Mouse (Mus musculus): ENCODE measurements around the gene Zfp358. TPM values are rescaled to one million over a fixed set of nuclear protein-coding genes. Genes with fewer than 3 reads are reported as not detected.

The Zfp358 gene
- polyA plus RNA-seq, 2 experiments = 27.5 to 76.7 TPM

DNA sequence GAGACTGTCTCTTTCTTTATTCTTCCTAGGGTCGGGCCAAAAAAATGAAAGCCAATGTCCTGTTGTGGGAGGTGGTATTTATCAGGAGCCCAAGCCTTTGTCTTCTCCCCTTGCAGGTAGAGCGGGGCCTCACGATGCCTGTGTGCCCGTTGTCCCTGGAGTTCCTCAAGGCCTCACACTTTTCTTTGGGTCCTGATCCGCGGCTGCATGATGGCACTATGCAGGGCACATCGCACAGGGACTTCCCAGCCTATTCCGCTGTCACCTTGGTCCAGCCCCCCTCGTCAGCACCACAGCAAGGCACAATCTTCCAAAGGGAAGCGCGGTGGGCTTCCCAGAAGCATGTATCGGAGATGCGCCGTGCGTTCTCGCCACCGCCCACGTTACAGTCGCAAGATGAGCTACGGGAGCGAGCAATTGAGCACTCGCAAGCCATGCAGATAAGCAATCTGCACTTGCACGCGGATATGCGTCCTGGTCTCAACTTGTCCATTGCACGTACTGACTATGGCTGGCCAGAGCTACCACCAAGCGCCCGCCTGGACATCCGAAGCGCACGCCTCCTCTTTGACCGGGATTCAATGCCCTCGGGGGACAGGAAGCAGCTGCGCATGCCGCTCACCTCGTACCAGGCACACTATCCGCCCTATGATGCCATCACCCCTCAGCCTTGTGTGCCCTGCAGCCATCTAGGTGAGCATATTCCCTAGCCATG, 17.1 kb upstream of the Zfp358 start:
- H3K4me1 ChIP-seq (ENCODE audit: control insufficient read depth, insufficient read depth, low read length) = no peaks in the 10 kb centered on the region
- WGBS = 28% methylated on average over 37 of the region's 37 CpGs
- peak overlapping the region; percentile 34; the same call in 1 of the 2 replicates for H3K9ac ChIP-seq (ENCODE audit: low read depth, low read length, severe bottlenecking)
- no peak for ATAC-seq (ENCODE audit: low FRiP score, low read depth)
- 0 out of 2 replicates have a peak, but pooled peaks cover 4% of the 10 kb centered on the region for H3K27me3 ChIP-seq (ENCODE audit: control insufficient read depth, insufficient read depth, low read length)
- no peak for DNase-seq (ENCODE audit: low spot score)
- peak overlapping the region; percentile 45 for H3K4me2 ChIP-seq (replicated peaks; ENCODE audit: low read depth, low read length, severe bottlenecking)
- H3K36me3 ChIP-seq (ENCODE audit: control insufficient read depth, insufficient read depth, low read length) = no peaks in the 10 kb centered on the region
- no peak overlapping the region for H3K27ac ChIP-seq (replicated peaks; ENCODE audit: low read depth, low read length)
- H3K9me3 ChIP-seq (ENCODE audit: control insufficient read depth, low read length) = no peaks in the 10 kb centered on the region
- TF ChIP-seq POLR2A (IDR thresholded peaks at IDR 0.05; ENCODE audit: borderline replicate concordance, extremely low read depth, insufficient read depth, insufficient read length) = no peak
- H3K4me3 ChIP-seq (replicated peaks; ENCODE audit: low read length) = peak overlapping the region; percentile 23

DNA sequence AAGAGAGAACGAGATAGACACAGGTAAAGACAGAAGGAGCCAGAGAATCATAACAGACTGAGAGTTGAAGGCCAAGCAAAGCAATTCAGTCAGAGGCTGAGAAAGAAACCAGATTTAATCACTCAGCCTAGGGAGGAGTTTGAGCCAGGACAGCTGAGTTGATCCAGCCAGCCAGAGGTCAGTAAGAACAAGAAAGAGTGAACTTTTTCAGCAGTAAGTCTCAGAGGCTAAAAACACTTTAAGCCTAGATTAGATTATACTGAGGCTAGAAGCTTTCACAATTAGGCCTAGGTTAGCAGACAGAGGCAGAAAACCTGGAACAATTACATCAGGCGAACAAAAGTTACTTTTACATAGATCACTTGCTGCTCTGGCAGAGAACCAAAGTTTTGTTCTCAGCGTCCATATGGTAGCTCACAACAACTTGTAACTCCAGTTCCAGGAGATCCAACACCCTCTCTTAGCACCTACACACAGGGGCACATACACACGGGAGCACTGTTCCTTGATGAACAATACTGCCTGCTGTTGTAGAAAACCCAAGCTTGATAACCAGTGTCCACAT, 12.6 kb upstream of the Zfp358 start:
- H3K4me3 ChIP-seq (replicated peaks; ENCODE audit: low read length) = no peak overlapping the region
- H3K9me3 ChIP-seq (ENCODE audit: control insufficient read depth, low read length) = no peaks in the 10 kb centered on the region
- no peak overlapping the region for H3K27ac ChIP-seq (replicated peaks; ENCODE audit: low read depth, low read length)
- 0 out of 2 replicates have a peak, but pooled peaks cover 4% of the 10 kb centered on the region for H3K27me3 ChIP-seq (ENCODE audit: control insufficient read depth, insufficient read depth, low read length)
- no peaks in the 10 kb centered on the region for H3K4me1 ChIP-seq (ENCODE audit: control insufficient read depth, insufficient read depth, low read length)
- no peak for TF ChIP-seq POLR2A (IDR thresholded peaks at IDR 0.05; ENCODE audit: borderline replicate concordance, extremely low read depth, insufficient read depth, insufficient read length)
- DNase-seq (ENCODE audit: low spot score) (no peak), ATAC-seq (ENCODE audit: low FRiP score, low read depth) (no peak)
- H3K4me2 ChIP-seq (replicated peaks; ENCODE audit: low read depth, low read length, severe bottlenecking) = no peak overlapping the region
- WGBS = 77% methylated on average over 4 of the region's 4 CpGs
- H3K36me3 ChIP-seq (ENCODE audit: control insufficient read depth, insufficient read depth, low read length) = no peaks in the 10 kb centered on the region
- no peak overlapping the region for H3K9ac ChIP-seq (ENCODE audit: low read depth, low read length, severe bottlenecking)

DNA sequence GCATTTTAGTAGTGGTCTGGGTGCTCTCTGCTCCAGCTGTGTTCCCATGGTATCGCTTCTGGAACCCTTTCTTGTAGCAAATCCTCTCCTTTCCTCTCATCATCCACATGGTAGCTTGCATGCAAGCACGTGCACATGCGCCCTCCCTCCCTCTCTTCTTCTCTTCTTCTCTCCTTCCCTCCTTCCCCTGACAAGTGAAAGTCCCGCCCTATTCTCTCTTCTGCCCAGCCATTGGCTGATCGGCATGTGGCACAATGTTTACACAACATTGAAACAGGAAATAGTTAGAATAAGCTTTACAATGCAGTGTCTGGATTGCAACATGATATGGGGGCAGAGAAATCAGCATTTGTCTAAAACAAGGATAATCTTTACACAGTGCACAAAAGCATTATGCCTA, 11.3 kb upstream of the Zfp358 start:
- DNase-seq (ENCODE audit: low spot score) = no peak
- H3K4me2 ChIP-seq (replicated peaks; ENCODE audit: low read depth, low read length, severe bottlenecking) = no peak overlapping the region
- TF ChIP-seq POLR2A (IDR thresholded peaks at IDR 0.05; ENCODE audit: borderline replicate concordance, extremely low read depth, insufficient read depth, insufficient read length) = no peak
- H3K27ac ChIP-seq (replicated peaks; ENCODE audit: low read depth, low read length) = no peak overlapping the region
- H3K27me3 ChIP-seq (ENCODE audit: control insufficient read depth, insufficient read depth, low read length) = no peaks in the 10 kb centered on the region
- 60% methylated on average over 5 of the region's 5 CpGs for WGBS
- H3K9me3 ChIP-seq (ENCODE audit: control insufficient read depth, low read length) = no peaks in the 10 kb centered on the region
- no peak for ATAC-seq (ENCODE audit: low FRiP score, low read depth)
- H3K4me1 ChIP-seq (ENCODE audit: control insufficient read depth, insufficient read depth, low read length) = no peaks in the 10 kb centered on the region
- H3K36me3 ChIP-seq (ENCODE audit: control insufficient read depth, insufficient read depth, low read length) = no peaks in the 10 kb centered on the region
- H3K9ac ChIP-seq (ENCODE audit: low read depth, low read length, severe bottlenecking) = no peak overlapping the region
- no peak overlapping the region for H3K4me3 ChIP-seq (replicated peaks; ENCODE audit: low read length)

DNA sequence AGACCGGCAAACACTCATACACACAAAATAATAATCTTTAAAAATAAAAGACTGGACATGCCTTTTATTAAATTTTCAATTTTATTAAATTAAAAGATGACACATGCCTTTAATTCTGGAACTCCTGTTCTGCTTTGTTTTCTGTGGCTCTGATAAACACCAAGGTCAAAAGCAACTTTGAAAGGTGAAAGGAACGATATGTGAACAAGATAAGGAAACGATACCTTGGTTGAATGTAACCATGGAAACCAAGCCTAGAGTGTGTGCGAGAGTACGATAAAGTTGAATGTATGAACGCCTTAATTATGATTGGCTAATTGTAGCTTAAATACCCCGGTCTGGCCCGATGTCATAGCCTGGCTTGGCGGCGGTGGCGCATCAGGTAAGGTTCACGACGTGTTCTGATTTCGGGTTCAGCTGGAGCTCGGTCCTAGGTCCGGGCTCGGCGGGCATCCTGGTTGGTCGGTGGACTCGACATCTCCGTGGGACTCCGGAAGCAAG, 10.6 kb upstream of the Zfp358 start:
- Histone ChIP-seq H3K4me2 (replicated peaks; ENCODE audit: low read depth, low read length, severe bottlenecking) (no peak overlapping the region), H3K4me1 (ENCODE audit: control insufficient read depth, insufficient read depth, low read length) (no peaks in the 10 kb centered on the region), H3K4me3 (replicated peaks; ENCODE audit: low read length) (no peak overlapping the region), H3K27ac (replicated peaks; ENCODE audit: low read depth, low read length) (no peak overlapping the region), H3K27me3 (ENCODE audit: control insufficient read depth, insufficient read depth, low read length) (no peaks in the 10 kb centered on the region), H3K9me3 (ENCODE audit: control insufficient read depth, low read length) (no peaks in the 10 kb centered on the region), H3K9ac (ENCODE audit: low read depth, low read length, severe bottlenecking) (no peak overlapping the region), H3K36me3 (ENCODE audit: control insufficient read depth, insufficient read depth, low read length) (no peaks in the 10 kb centered on the region)
- ATAC-seq (ENCODE audit: low FRiP score, low read depth) (no peak), DNase-seq (ENCODE audit: low spot score) (no peak)
- WGBS = 87% methylated on average over 22 of the region's 22 CpGs
- no peak for TF ChIP-seq POLR2A (IDR thresholded peaks at IDR 0.05; ENCODE audit: borderline replicate concordance, extremely low read depth, insufficient read depth, insufficient read length)

DNA sequence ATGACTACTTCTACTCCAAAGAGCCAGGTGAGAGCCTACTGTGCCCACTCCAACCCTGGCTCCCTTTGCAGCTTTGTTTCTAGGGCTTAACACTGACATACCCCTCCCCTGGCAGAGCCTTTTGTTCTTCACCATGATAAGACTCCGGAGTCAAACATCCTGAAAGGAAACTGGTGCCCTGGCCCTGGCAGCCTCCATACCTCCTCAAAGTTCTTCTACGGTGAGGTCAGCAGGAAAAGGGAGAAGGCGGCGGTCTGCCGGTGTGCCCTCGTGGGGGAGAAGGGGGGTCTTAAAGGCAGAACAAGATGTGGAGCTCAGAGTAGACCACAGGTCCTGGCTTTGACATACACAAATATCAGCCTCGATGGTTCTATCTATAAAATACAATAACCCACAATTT, 9.4 kb upstream of the Zfp358 start:
- no peaks in the 10 kb centered on the region for H3K9me3 ChIP-seq (ENCODE audit: control insufficient read depth, low read length)
- WGBS = 86% methylated on average over 7 of the region's 7 CpGs
- H3K9ac ChIP-seq (ENCODE audit: low read depth, low read length, severe bottlenecking) = no peak overlapping the region
- H3K4me3 ChIP-seq (replicated peaks; ENCODE audit: low read length) = no peak overlapping the region
- H3K36me3 ChIP-seq (ENCODE audit: control insufficient read depth, insufficient read depth, low read length) = no peaks in the 10 kb centered on the region
- H3K4me1 ChIP-seq (ENCODE audit: control insufficient read depth, insufficient read depth, low read length) = no peaks in the 10 kb centered on the region
- no peak overlapping the region for H3K27ac ChIP-seq (replicated peaks; ENCODE audit: low read depth, low read length)
- TF ChIP-seq POLR2A (IDR thresholded peaks at IDR 0.05; ENCODE audit: borderline replicate concordance, extremely low read depth, insufficient read depth, insufficient read length) = no peak
- no peak for ATAC-seq (ENCODE audit: low FRiP score, low read depth)
- H3K4me2 ChIP-seq (replicated peaks; ENCODE audit: low read depth, low read length, severe bottlenecking) = no peak overlapping the region
- H3K27me3 ChIP-seq (ENCODE audit: control insufficient read depth, insufficient read depth, low read length) = no peaks in the 10 kb centered on the region
- no peak for DNase-seq (ENCODE audit: low spot score)

All from limb, embryonic 14.5 days (tissue).